Mouse (Mus musculus): ENCODE data around the gene Scaper.

GRCm38 (mm10) chr9:55568466-55569159 is 369.3 kb downstream of the Scaper start:
- TF ChIP-seq CTCF (IDR thresholded peaks at IDR 0.05; ENCODE audit: extremely low read depth, insufficient read length, insufficient replicate concordance, low read depth, low read length) (no peak), POLR2A (IDR thresholded peaks at IDR 0.05; ENCODE audit: low read depth, low read length) (no peak)
